Mouse (Mus musculus): ENCODE measurements around the gene Lingo1. TPM values are rescaled to one million over a fixed set of nuclear protein-coding genes. Genes with fewer than 3 reads are reported as not detected.

Gene Lingo1
- polyA plus RNA-seq, 1 experiment = 4.4 TPM

DNA sequence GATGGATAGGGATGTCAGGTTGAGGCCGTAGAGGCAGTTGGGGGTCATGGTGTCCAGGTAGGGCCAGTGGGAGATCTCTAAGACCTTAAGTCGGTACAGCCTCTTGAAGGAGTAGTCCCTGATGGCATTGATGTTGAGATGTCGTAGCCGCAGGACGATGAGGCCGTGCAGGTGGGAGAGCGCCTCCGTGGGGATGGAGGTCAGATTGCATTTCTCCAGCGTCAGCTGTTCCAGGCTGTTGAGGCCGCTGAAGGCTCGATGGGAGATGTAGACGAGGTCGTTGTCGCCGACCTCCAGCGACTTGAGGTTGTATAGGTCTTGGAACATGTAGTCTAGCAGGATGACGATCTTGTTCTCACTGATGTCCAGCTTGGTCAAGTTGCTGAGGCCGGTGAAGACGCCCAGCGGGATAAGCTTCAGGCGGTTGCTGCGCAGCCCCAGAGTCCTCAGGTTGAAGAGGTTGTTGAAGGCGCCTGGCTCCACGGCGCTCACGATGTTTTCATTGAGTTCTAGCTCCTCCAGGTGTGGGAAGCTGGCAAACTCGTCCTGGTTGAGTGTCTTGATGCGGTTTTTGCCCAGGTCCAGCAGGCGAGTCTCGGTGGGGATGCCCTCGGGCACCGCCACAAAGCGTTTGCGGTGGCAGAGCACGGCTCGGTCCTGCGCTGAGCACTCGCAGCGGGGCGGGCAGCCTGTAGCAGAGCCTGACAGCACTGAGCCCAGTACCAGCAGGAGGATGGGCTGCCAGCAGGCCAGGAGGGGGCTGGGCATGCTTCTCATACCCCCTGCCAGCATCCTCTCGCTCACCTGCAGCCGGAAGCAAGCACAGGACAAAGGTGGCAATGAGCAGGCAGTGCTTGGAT, 175.5 kb downstream of the Lingo1 start:
- no peak for DNase-seq
- Histone ChIP-seq H3K4me1 (ENCODE audit: control insufficient read depth, insufficient read depth, low read length) (no peaks in the 10 kb centered on the region), H3K4me3 (replicated peaks; ENCODE audit: extremely low read depth, low read depth, low read length) (no peak overlapping the region)
- WGBS = 28% methylated on average over 42 of the region's 42 CpGs
- TF ChIP-seq CTCF (IDR thresholded peaks at IDR 0.05; ENCODE audit: insufficient read depth, low read length) = no peak
- no peak for TF ChIP-seq POLR2A (IDR thresholded peaks at IDR 0.05; ENCODE audit: borderline replicate concordance, extremely low read depth, low read depth, low read length)

DNA sequence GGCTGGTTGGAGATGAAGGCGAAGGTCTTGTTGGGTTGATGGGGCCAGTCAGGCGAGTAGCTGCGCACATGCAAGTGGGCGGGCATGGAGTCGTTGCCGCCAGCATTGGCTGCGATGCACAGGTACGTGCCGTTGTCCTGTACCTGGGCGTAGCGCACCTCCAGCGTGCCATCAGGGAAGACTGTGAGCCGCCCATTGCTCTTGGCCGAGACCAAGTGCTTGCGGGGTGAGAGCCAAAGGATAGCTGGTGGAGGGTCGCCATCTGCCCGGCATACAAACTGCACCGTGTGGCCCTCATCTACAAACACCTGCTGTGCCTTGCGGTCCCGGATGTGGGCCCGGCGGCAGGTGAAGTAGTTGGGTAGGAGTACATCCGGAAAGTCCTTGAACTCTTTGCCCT, 176.6 kb downstream of the Lingo1 start:
- 81% methylated on average over 23 of the region's 23 CpGs for WGBS
- TF ChIP-seq CTCF (IDR thresholded peaks at IDR 0.05; ENCODE audit: insufficient read depth, low read length) = no peak
- TF ChIP-seq POLR2A (IDR thresholded peaks at IDR 0.05; ENCODE audit: borderline replicate concordance, extremely low read depth, low read depth, low read length) = no peak
- Histone ChIP-seq H3K4me3 (replicated peaks; ENCODE audit: extremely low read depth, low read depth, low read length) (no peak overlapping the region), H3K4me1 (ENCODE audit: control insufficient read depth, insufficient read depth, low read length) (no peaks in the 10 kb centered on the region)
- DNase-seq = no peak

- no peak overlapping the region for H3K4me3 ChIP-seq (replicated peaks; ENCODE audit: extremely low read depth, low read depth, low read length)
- no peak for DNase-seq
- 73% methylated on average over 4 of the region's 4 CpGs for WGBS
- TF ChIP-seq POLR2A (IDR thresholded peaks at IDR 0.05; ENCODE audit: borderline replicate concordance, extremely low read depth, low read depth, low read length) (no peak), CTCF (IDR thresholded peaks at IDR 0.05; ENCODE audit: insufficient read depth, low read length) (no peak)
- H3K4me1 ChIP-seq (ENCODE audit: control insufficient read depth, insufficient read depth, low read length) = no peaks in the 10 kb centered on the region
Measured at GRCm38 (mm10) chr9:56618660-56619059, 177.6 kb downstream of the Lingo1 start.

DNA sequence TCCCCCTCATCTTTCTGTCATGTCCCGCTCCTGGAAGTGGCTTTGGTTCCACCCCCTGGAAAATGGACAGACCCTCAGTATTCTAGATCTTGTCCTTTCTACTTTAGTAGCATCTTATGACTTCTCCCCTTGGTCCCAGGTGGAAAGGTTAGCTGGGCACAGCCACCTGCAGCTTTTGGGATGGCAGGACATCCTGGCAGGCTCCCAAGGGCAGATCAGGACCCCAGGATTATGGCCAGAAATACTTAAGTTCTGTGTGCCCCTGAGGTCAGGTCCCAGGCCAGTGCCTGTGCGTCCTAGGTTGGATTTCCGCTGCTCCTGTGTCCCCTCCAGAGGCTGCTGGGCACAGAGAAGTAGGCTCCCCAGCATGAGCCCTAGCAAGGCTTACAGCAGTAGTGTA, 180.2 kb downstream of the Lingo1 start:
- DNase-seq = no peak
- Histone ChIP-seq H3K4me1 (ENCODE audit: control insufficient read depth, insufficient read depth, low read length) (no peaks in the 10 kb centered on the region), H3K4me3 (replicated peaks; ENCODE audit: extremely low read depth, low read depth, low read length) (no peak overlapping the region)
- TF ChIP-seq POLR2A (IDR thresholded peaks at IDR 0.05; ENCODE audit: borderline replicate concordance, extremely low read depth, low read depth, low read length) (no peak), CTCF (IDR thresholded peaks at IDR 0.05; ENCODE audit: insufficient read depth, low read length) (no peak)
- WGBS = 86% methylated on average over 3 of the region's 3 CpGs

- TF ChIP-seq POLR2A (IDR thresholded peaks at IDR 0.05; ENCODE audit: borderline replicate concordance, extremely low read depth, low read depth, low read length) (no peak), CTCF (IDR thresholded peaks at IDR 0.05; ENCODE audit: insufficient read depth, low read length) (no peak)
- Histone ChIP-seq H3K4me3 (replicated peaks; ENCODE audit: extremely low read depth, low read depth, low read length) (no peak overlapping the region), H3K4me1 (ENCODE audit: control insufficient read depth, insufficient read depth, low read length) (no peaks in the 10 kb centered on the region)
- no peak for DNase-seq
- WGBS = 53% methylated on average over 12 of the region's 12 CpGs
Measured at GRCm38 (mm10) chr9:56612798-56613183, 183.5 kb downstream of the Lingo1 start.

- Histone ChIP-seq H3K4me3 (replicated peaks; ENCODE audit: extremely low read depth, low read depth, low read length) (no peak overlapping the region), H3K4me1 (ENCODE audit: control insufficient read depth, insufficient read depth, low read length) (no peaks in the 10 kb centered on the region)
- no peak for DNase-seq
- TF ChIP-seq CTCF (IDR thresholded peaks at IDR 0.05; ENCODE audit: insufficient read depth, low read length) = no peak
- no peak for TF ChIP-seq POLR2A (IDR thresholded peaks at IDR 0.05; ENCODE audit: borderline replicate concordance, extremely low read depth, low read depth, low read length)
- 85% methylated on average over 8 of the region's 8 CpGs for WGBS
Measured at GRCm38 (mm10) chr9:56611912-56612797, 184.1 kb downstream of the Lingo1 start.

- TF ChIP-seq CTCF (IDR thresholded peaks at IDR 0.05; ENCODE audit: insufficient read depth, low read length) (no peak), POLR2A (IDR thresholded peaks at IDR 0.05; ENCODE audit: borderline replicate concordance, extremely low read depth, low read depth, low read length) (no peak)
- DNase-seq = no peak
- WGBS = 83% methylated on average over 6 of the region's 6 CpGs
- H3K4me1 ChIP-seq (ENCODE audit: control insufficient read depth, insufficient read depth, low read length) = no peaks in the 10 kb centered on the region
- H3K4me3 ChIP-seq (replicated peaks; ENCODE audit: extremely low read depth, low read depth, low read length) = no peak overlapping the region
Measured at GRCm38 (mm10) chr9:56610955-56611354, 185.3 kb downstream of the Lingo1 start.

DNA sequence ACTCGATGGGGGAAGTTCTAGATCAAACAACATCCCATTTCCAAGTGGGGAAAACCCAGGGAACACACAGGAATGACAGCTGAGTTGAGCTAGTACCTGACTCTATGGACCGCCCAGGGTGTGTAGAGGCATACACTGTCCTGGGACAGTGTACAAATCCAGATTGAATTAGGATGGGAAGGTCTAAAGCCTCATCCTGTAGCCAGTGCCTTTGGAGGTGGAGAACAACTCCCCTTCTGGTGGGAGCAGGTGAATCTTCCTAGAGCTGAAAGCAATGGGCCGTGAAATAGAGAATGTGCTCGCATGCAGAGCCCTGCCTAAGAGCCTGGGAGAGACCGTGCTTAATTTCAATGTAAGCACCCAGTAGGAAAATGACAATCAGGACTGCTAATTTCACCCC, 185.8 kb downstream of the Lingo1 start:
- TF ChIP-seq CTCF (IDR thresholded peaks at IDR 0.05; ENCODE audit: insufficient read depth, low read length) (no peak), POLR2A (IDR thresholded peaks at IDR 0.05; ENCODE audit: borderline replicate concordance, extremely low read depth, low read depth, low read length) (no peak)
- no peak overlapping the region for H3K4me3 ChIP-seq (replicated peaks; ENCODE audit: extremely low read depth, low read depth, low read length)
- H3K4me1 ChIP-seq (ENCODE audit: control insufficient read depth, insufficient read depth, low read length) = no peaks in the 10 kb centered on the region
- no peak for DNase-seq
- 83% methylated on average over 5 of the region's 5 CpGs for WGBS

GRCm38 (mm10) chr9:56609486-56609885, 186.8 kb downstream of the Lingo1 start:
- 72% methylated on average over 5 of the region's 5 CpGs for WGBS
- no peak for DNase-seq
- Histone ChIP-seq H3K4me1 (ENCODE audit: control insufficient read depth, insufficient read depth, low read length) (no peaks in the 10 kb centered on the region), H3K4me3 (replicated peaks; ENCODE audit: extremely low read depth, low read depth, low read length) (no peak overlapping the region)
- TF ChIP-seq POLR2A (IDR thresholded peaks at IDR 0.05; ENCODE audit: borderline replicate concordance, extremely low read depth, low read depth, low read length) (no peak), CTCF (IDR thresholded peaks at IDR 0.05; ENCODE audit: insufficient read depth, low read length) (no peak)

Measured in lung, adult 2 months (tissue).